Mouse (Mus musculus) heart, postnatal 4 days (tissue): ENCODE measurements at regions not wholly inside any gene's neighbourhood (a gene's known extent, or its start where the extent isn't known, plus 50 kb on each side); places are given as distances from the start of the nearest gene placed in this dataset.

Source experiments
- DNase-seq: peaks from one replicate; pipeline ENCODE4 v3.0.0; 2021

DNA sequence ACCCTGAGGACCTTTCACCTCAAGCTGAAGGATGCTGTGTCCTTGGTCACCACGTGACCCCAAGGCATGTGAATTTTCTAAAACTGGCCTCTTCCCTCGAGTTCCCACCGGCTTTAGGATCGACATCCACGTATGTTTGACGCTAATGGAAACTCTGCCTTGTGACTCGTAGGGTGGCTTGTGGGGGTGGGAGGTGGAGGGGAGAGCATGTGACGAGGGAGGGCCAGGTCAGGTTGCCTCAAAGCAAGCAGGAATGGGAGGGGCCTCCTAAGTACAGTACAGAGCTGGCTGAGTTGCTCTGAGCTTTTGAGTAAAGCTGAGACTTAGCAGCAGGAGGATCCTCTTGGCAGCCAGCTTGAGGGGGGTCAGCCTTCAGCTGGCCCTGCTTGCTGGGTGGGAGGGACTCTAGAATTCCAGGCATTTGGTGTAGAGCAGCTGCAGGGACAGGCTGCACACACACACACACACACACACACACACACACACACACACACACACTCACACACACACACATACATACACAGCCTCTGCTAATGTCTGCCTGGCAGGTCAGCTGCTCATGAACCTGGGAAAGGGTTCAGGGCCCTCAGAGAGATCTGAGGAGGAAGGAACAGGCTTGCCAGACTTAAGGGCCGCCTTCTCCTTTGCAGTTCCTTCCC is 78.5 kb downstream of the Sik1 start:
- peak; percentile 69 for DNase-seq

DNA sequence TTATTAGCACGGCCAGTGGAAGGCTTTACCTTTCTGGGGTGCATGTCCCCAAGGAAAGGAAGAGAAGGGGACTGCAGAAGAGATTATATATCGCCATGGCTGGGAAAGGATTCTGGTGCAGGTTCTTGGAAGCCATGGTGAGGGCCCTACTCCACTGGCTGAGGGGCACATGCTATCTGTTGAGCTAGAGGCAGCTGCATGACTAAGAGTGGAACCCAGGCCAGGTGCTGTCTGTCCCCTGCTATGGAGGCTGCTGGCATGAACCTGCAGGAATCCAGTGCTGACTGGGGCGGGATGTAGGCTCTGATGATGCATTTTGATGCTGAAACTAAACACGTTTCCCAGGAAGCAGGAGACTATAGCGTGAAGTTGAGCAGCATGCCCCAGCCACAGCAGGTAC is 77.9 kb downstream of the Sik1 start:
- DNase-seq: no peak

GRCm38 (mm10) chr17:31779466-31779865 is 76.1 kb downstream of the Sik1 start:
- no peak for DNase-seq

GRCm38 (mm10) chr17:31782251-31782650 is 73.4 kb downstream of the Sik1 start:
- DNase-seq: no peak

DNA sequence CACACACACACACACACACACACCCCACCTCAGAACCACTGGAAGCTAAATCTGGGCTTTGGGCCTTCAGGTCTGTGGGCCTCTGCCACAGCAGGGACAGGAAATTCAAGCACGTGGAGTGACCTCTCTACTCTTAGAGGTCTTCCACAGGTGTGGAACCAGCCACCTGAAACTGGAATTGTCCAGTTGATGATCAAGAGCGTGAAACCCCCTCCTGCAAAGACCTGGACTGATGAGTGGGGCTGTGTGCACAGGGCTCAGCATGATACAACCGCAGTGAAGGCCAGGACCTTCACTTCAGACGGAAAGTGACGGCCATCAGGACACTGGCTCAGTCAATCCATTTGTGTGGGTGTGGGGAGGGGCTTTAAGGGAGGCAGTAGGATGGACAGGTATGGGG is 72.5 kb downstream of the Sik1 start:
- DNase-seq: no peak

GRCm38 (mm10) chr17:31788316-31788715 is 67.3 kb downstream of the Sik1 start:
- peak; percentile 28 for DNase-seq

DNA sequence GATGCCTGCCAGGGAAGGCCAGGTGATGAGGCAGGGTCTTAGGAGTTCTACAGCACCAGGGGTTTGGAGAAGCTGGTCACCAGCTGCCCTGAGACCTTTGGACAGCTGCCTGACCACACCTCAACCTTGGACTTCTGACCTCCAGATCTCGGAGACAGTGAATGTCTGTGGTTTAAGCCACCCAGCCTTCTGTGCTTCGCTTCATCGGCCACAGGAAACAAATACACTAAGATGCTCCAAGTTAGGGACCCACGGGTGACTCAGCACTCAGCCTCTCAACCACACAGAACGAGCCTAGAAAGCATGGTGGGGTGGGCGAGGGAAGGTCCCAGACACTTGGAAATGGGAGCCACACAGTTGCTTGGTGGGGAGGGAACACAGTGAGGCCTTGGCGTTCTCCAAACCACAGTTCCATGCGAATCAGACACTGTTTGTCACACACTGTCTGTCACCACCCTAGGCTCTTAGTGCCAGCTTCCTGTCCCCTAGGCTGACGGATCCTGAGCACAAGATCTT is 66.5 kb downstream of the Sik1 start:
- DNase-seq: no peak

DNA sequence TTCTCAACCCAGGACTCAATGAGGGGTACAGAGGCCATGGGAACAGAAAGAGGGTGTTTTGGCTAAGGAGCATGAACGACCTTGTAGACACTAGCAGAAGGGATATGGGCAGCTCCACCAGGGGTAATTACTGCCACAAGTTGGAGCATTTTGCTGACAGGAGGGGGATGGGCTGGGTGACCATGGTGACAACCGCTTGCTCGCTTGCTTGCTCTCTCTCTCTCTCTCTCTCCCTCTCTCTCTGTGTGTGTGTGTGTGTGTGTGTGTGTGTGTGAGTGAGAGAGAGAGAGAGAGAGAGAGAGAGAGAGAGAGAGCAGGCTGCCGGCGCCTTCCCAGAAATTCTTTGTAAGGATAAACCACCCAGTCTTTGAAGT is 65.7 kb downstream of the Sik1 start:
- DNase-seq: peak; percentile 62

DNA sequence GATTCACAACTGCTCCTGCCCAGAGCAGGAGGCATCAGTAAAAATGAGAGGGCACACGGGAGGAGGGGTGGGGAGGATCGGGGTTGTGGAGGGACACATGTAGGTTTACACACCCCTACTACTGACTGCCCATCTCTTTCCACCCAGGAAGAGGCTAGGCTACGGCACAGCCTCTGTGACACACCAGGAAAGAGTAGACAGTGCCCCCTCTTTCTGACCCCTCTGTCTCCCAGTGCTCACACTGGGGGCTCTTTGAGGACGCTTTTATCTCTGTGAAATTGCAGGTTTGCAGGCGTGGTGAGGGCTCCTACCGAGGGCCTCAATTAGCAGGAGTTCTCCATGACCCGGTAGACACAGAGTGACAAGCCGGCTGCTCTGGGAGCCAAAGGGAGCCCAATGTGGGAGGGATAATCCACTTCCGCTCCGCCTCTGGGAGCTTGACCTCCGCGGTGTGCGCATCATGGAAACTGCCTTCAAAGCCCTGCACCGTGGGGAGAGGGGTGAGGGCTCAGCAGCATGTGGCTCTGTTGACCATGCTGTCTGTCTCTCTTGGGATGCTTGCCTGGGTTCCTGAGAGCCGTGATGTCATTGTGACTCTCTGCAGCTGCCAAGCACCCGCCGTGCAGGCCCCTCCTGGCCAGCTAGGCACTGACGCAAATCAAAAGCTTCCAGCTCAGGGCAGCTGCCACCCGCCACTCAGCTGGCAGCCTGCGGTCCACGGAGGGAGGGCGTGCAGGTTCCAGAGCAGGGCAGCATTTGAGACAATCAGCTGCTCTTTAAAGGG is 65.1 kb downstream of the Sik1 start:
- peak; percentile 81 for DNase-seq

GRCm38 (mm10) chr17:31791656-31792055 is 63.9 kb downstream of the Sik1 start:
- no peak for DNase-seq

- DNase-seq: no peak
Observed at GRCm38 (mm10) chr17:31793040-31793439, 62.6 kb downstream of the Sik1 start.

GRCm38 (mm10) chr17:31793521-31793920 is 62.1 kb downstream of the Sik1 start:
- DNase-seq: peak; percentile 36

DNA sequence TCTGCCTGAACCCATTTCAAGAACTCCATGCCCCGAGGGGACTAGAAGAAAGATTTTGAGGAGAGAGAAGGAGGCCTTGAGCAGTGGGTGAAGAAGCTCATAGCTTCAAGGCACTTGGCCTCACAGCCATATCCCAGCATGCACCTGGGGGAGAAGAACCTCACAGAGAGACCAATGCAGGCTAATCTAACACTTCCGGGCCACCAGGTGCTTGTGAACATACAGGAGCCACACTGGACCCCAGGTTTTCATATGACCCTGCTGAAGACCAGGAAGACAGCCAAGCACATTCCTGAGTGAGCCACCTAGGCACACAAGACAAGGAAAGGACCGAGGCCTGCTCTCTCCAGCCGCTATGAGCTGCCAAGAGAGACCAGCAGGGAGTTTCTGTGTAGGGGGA is 61.6 kb downstream of the Sik1 start:
- no peak for DNase-seq
